11 mouse cellular contexts compared by ENCODE assay signal in the genomic region with DNA sequence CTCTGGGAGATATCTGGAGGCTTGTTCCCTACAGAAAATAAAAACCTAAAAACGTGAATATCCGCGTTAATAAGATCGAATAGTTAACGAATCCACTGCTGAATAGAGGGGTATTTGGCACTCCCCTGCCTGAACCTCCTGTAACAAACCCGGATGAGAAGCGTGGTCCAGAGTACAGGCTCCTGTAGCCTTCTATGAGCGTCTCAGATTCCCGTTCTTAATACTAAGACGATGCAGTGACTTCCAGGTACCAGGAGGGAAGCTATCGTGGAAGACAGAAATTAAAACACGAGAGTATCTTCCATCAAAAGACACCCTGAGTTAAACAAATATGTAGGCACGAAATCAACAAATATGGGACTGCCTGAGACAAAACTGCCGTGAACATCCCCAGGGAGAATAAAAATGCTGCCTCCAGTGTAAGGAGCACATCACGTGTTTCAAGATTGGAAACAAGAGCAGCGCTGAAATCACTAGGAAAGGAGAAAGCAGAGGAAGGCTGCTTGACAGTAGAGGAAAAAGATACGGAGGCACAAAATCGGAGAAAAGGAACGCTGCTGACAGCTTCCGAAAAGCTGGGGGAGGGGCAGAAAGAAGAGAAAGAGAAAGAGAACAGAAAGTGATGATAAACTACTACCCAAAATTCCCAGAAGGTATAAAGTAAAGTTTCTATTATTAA.
DNase-seq lines count a peak whose midpoint lies in the region; ATAC-seq lines count a peak whose summit lies in the region.
"Had no signal": no experiment of that assay in that cellular context is flagged by ENCODE, and none has a peak within 500 bp of the region (broad histone marks: within the 10 kb centered on the region; RNA-seq: fewer than 3 reads in every experiment).

No protein-coding gene starts in this region.

- 67% methylated on average over 20 of the region's 20 CpGs for WGBS in heart, embryonic 13.5 days
- WGBS in heart, embryonic 11.5 days (ENCODE audit: insufficient replicate concordance): 74% methylated on average over 20 of the region's 20 CpGs
- 86% methylated on average over 20 of the region's 20 CpGs for WGBS in midbrain, embryonic 16.5 days
- 85% methylated on average over 20 of the region's 20 CpGs for WGBS in midbrain, embryonic 11.5 days
- 63% methylated on average over 20 of the region's 20 CpGs for WGBS in embryonic facial prominence, embryonic 14.5 days
- 75% methylated on average over 20 of the region's 20 CpGs for WGBS in limb, embryonic 15.5 days

- no peak overlapping the region for H3K4me3 ChIP-seq in heart, embryonic 13.5 days
- H3K4me3 ChIP-seq in heart, embryonic 11.5 days (ENCODE audit: low read depth, low read length): no peak overlapping the region
- no peak overlapping the region for H3K4me3 ChIP-seq in midbrain, embryonic 16.5 days (ENCODE audit: low read depth, low read length)
- H3K4me3 ChIP-seq in midbrain, embryonic 11.5 days (ENCODE audit: low read depth, low read length): no peak overlapping the region
- H3K4me3 ChIP-seq in embryonic facial prominence, embryonic 14.5 days (ENCODE audit: low read depth, low read length): peak overlapping the region; percentile 15
- H3K4me3 ChIP-seq in limb, embryonic 15.5 days: peak overlapping the region; percentile 8
- H3K4me3 ChIP-seq: limb, embryonic 12.5 days; myocyte had no signal

- no peak for DNase-seq in midbrain, embryonic 11.5 days (ENCODE audit: low spot score, missing footprints)
- peak; percentile 22 for DNase-seq in embryonic facial prominence, embryonic 14.5 days (ENCODE audit: low spot score)
- DNase-seq in thymus, adult 18-20 months: no peak
- DNase-seq in spleen, postnatal 10 days (ENCODE audit: low spot score in 2 of 2): no peak
- DNase-seq: adrenal gland, adult 2 months had no signal

- H3K4me1 ChIP-seq in heart, embryonic 13.5 days: 0 out of 2 replicates have a peak, but pooled peaks cover 3% of the 10 kb centered on the region
- H3K4me1 ChIP-seq in heart, embryonic 11.5 days (ENCODE audit: control insufficient read depth, insufficient read depth, low read length): no peaks in the 10 kb centered on the region
- no peaks in the 10 kb centered on the region for H3K4me1 ChIP-seq in midbrain, embryonic 16.5 days (ENCODE audit: control insufficient read depth, insufficient read depth, low read length)
- no peaks in the 10 kb centered on the region for H3K4me1 ChIP-seq in midbrain, embryonic 11.5 days (ENCODE audit: control insufficient read depth, insufficient read depth, low read length)
- no peaks in the 10 kb centered on the region for H3K4me1 ChIP-seq in embryonic facial prominence, embryonic 14.5 days (ENCODE audit: control insufficient read depth, insufficient read depth, low read length)
- peaks cover 4% of the 10 kb centered on the region; the same call in 1 of the 2 replicates for H3K4me1 ChIP-seq in limb, embryonic 15.5 days
- H3K4me1 ChIP-seq: limb, embryonic 12.5 days had no signal

- H3K36me3 ChIP-seq in heart, embryonic 13.5 days: no peaks in the 10 kb centered on the region
- no peaks in the 10 kb centered on the region for H3K36me3 ChIP-seq in heart, embryonic 11.5 days (ENCODE audit: control insufficient read depth, insufficient read depth, low read length)
- H3K36me3 ChIP-seq in midbrain, embryonic 16.5 days (ENCODE audit: control insufficient read depth, insufficient read depth, low read length): no peaks in the 10 kb centered on the region
- H3K36me3 ChIP-seq in midbrain, embryonic 11.5 days (ENCODE audit: control insufficient read depth, insufficient read depth, low read length): no peaks in the 10 kb centered on the region
- H3K36me3 ChIP-seq in embryonic facial prominence, embryonic 14.5 days (ENCODE audit: control insufficient read depth, insufficient read depth, low read length): no peaks in the 10 kb centered on the region
- no peaks in the 10 kb centered on the region for H3K36me3 ChIP-seq in limb, embryonic 15.5 days
- H3K36me3 ChIP-seq: limb, embryonic 12.5 days had no signal

- no peak overlapping the region for H3K27ac ChIP-seq in heart, embryonic 13.5 days (replicated peaks)
- no peak overlapping the region for H3K27ac ChIP-seq in heart, embryonic 11.5 days (ENCODE audit: low read depth, low read length)
- H3K27ac ChIP-seq in midbrain, embryonic 16.5 days (ENCODE audit: low read length): no peak overlapping the region; the same call in 1 of the 2 replicates
- no peak overlapping the region for H3K27ac ChIP-seq in midbrain, embryonic 11.5 days (ENCODE audit: low read depth, low read length)
- 0 out of 2 replicates have a peak overlapping the region, but pooled peaks have one; percentile 31 for H3K27ac ChIP-seq in embryonic facial prominence, embryonic 14.5 days (replicated peaks; ENCODE audit: low read depth, low read length)
- H3K27ac ChIP-seq in limb, embryonic 15.5 days: 0 out of 2 replicates have a peak overlapping the region, but pooled peaks have one; percentile 43
- H3K27ac ChIP-seq: limb, embryonic 12.5 days had no signal

- no peak overlapping the region for H3K9ac ChIP-seq in heart, embryonic 13.5 days
- no peak overlapping the region for H3K9ac ChIP-seq in heart, embryonic 11.5 days (ENCODE audit: low read depth, low read length)
- no peak overlapping the region for H3K9ac ChIP-seq in midbrain, embryonic 16.5 days (ENCODE audit: low read depth, low read length)
- H3K9ac ChIP-seq in midbrain, embryonic 11.5 days (ENCODE audit: low read length): no peak overlapping the region
- H3K9ac ChIP-seq in embryonic facial prominence, embryonic 14.5 days (ENCODE audit: low read depth, low read length): no peak overlapping the region
- no peak overlapping the region for H3K9ac ChIP-seq in limb, embryonic 15.5 days
- H3K9ac ChIP-seq: limb, embryonic 12.5 days had no signal

- H3K27me3 ChIP-seq in heart, embryonic 13.5 days (replicated peaks): no peaks in the 10 kb centered on the region
- H3K27me3 ChIP-seq in heart, embryonic 11.5 days (ENCODE audit: control insufficient read depth, insufficient read depth, low read length): no peaks in the 10 kb centered on the region
- no peaks in the 10 kb centered on the region for H3K27me3 ChIP-seq in midbrain, embryonic 16.5 days (ENCODE audit: control insufficient read depth, insufficient read depth, low read depth, low read length)
- no peaks in the 10 kb centered on the region for H3K27me3 ChIP-seq in midbrain, embryonic 11.5 days (ENCODE audit: control insufficient read depth, insufficient read depth, low read length)
- H3K27me3 ChIP-seq in embryonic facial prominence, embryonic 14.5 days (replicated peaks; ENCODE audit: control insufficient read depth, insufficient read depth, low read length): no peaks in the 10 kb centered on the region
- H3K27me3 ChIP-seq in limb, embryonic 15.5 days: no peaks in the 10 kb centered on the region
- H3K27me3 ChIP-seq: limb, embryonic 12.5 days had no signal

- peaks cover 10% of the 10 kb centered on the region for H3K9me3 ChIP-seq in heart, embryonic 13.5 days
- H3K9me3 ChIP-seq in heart, embryonic 11.5 days (replicated peaks; ENCODE audit: control insufficient read depth, low read length): peaks cover 8% of the 10 kb centered on the region
- H3K9me3 ChIP-seq in midbrain, embryonic 16.5 days (replicated peaks; ENCODE audit: control insufficient read depth, low read length, poor library complexity, severe bottlenecking): no peaks in the 10 kb centered on the region
- no peaks in the 10 kb centered on the region; the same call in 1 of the 2 replicates for H3K9me3 ChIP-seq in midbrain, embryonic 11.5 days (ENCODE audit: control insufficient read depth, low read length)
- H3K9me3 ChIP-seq in embryonic facial prominence, embryonic 14.5 days (ENCODE audit: control insufficient read depth, low read length): peaks cover 8% of the 10 kb centered on the region; the same call in 1 of the 2 replicates
- H3K9me3 ChIP-seq in limb, embryonic 15.5 days: no peaks in the 10 kb centered on the region

- no peak for ATAC-seq in heart, embryonic 13.5 days (ENCODE audit: extremely low read depth, insufficient number of reproducible peaks, low FRiP score, low TSS enrichment)
- no peak for ATAC-seq in heart, embryonic 11.5 days (replicated peaks; ENCODE audit: insufficient number of reproducible peaks, low FRiP score, low TSS enrichment)
- no peak for ATAC-seq in midbrain, embryonic 16.5 days
- ATAC-seq in midbrain, embryonic 11.5 days (ENCODE audit: low FRiP score): no peak
- no peak for ATAC-seq in embryonic facial prominence, embryonic 14.5 days (ENCODE audit: low read depth)
- no peak for ATAC-seq in limb, embryonic 15.5 days (ENCODE audit: insufficient number of reproducible peaks, low FRiP score, low TSS enrichment, low read depth)

- peak overlapping the region; percentile 44 for H3K4me2 ChIP-seq in heart, embryonic 13.5 days
- H3K4me2 ChIP-seq in heart, embryonic 11.5 days: no peak overlapping the region
- peak overlapping the region; percentile 27; the same call in 1 of the 2 replicates for H3K4me2 ChIP-seq in midbrain, embryonic 16.5 days (ENCODE audit: low read length)
- H3K4me2 ChIP-seq in midbrain, embryonic 11.5 days: no peak overlapping the region
- H3K4me2 ChIP-seq in embryonic facial prominence, embryonic 14.5 days (ENCODE audit: low read depth, low read length): peak overlapping the region; percentile 41
- peak overlapping the region; percentile 31 for H3K4me2 ChIP-seq in limb, embryonic 15.5 days
- H3K4me2 ChIP-seq: limb, embryonic 12.5 days had no signal

Comparison
In these comparisons a context has a peak if more than half of its experiments do, and no peak if none do; other contexts are left out.
1. H3K4me2 ChIP-seq: peak in heart, embryonic 13.5 days (single experiment), midbrain, embryonic 16.5 days (single experiment), embryonic facial prominence, embryonic 14.5 days (single experiment) and limb, embryonic 15.5 days (single experiment); none in heart, embryonic 11.5 days (single experiment) and midbrain, embryonic 11.5 days (single experiment).
2. H3K27ac ChIP-seq: peak in embryonic facial prominence, embryonic 14.5 days (single experiment) and limb, embryonic 15.5 days (single experiment); none in heart, embryonic 13.5 days (single experiment), heart, embryonic 11.5 days (single experiment), midbrain, embryonic 16.5 days (single experiment) and midbrain, embryonic 11.5 days (single experiment).
3. H3K4me3 ChIP-seq: peak in embryonic facial prominence, embryonic 14.5 days (single experiment) and limb, embryonic 15.5 days (single experiment); none in heart, embryonic 13.5 days (single experiment), heart, embryonic 11.5 days (single experiment), midbrain, embryonic 16.5 days (single experiment) and midbrain, embryonic 11.5 days (single experiment).